Mouse (Mus musculus): ENCODE results near the gene Zfp536. TPM values are rescaled to one million over a fixed set of nuclear protein-coding genes. Genes with fewer than 3 reads are reported as not detected.

Zfp536 gene
- polyA plus RNA-seq, 1 experiment from 2014 or later, result 2.8 TPM

DNA sequence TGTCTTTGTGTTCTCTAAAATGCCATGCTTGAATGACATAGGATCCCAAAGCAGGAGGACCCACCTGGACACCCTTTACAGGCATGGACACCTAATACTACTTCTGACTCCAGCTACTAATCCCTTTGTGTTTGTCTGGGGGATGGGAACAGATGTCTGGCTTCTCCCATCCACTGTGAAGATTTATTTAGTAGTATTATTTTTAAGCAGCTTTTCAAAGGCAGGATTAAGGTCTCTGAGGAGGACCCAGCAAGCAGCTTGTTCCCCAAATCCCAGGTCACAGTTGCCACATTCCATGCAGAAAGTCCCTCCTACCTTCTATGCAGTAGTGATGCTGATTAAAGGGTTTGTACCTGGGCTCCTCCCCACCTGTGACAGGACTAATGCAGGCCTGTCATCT lies 347.4 kb downstream of the Zfp536 start:
- no peak for ATAC-seq (replicated peaks; ENCODE audit: insufficient number of reproducible peaks, low FRiP score, low TSS enrichment)
- no peak overlapping the region for H3K4me2 ChIP-seq
- H3K4me1 ChIP-seq (ENCODE audit: control insufficient read depth, insufficient read depth, low read length), result no peaks in the 10 kb centered on the region
- H3K36me3 ChIP-seq (ENCODE audit: control insufficient read depth, insufficient read depth, low read length), result no peaks in the 10 kb centered on the region
- no peaks in the 10 kb centered on the region for H3K27me3 ChIP-seq (ENCODE audit: control insufficient read depth, insufficient read depth, low read length)
- H3K4me3 ChIP-seq (ENCODE audit: low read depth, low read length), result no peak overlapping the region
- no peak overlapping the region for H3K9ac ChIP-seq (ENCODE audit: low read depth, low read length)
- H3K27ac ChIP-seq (ENCODE audit: low read depth, low read length), result no peak overlapping the region
- no peaks in the 10 kb centered on the region for H3K9me3 ChIP-seq (replicated peaks; ENCODE audit: control insufficient read depth, low read length)

DNA sequence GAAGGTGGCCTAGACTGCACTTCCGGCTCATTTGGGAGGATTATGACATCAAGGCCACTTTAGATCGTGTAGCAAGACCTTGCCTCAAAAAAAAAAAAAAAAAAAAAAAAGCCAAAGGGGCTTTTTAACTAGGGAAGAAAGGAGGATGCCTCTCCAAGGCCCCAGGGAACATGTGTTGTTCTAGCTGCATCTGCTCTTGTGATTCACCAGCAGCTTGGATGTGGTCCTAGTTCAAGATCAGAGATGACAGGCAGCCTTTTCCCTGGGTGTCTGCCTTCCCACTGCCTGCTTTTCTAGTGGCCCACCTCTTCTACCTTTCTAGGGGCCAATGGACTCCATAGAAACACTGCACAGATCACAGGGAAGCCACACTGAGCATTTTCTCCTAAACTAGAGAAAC lies 350.5 kb downstream of the Zfp536 start:
- H3K27ac ChIP-seq (ENCODE audit: low read depth, low read length), result no peak overlapping the region
- ATAC-seq (replicated peaks; ENCODE audit: insufficient number of reproducible peaks, low FRiP score, low TSS enrichment), result no peak
- H3K36me3 ChIP-seq (ENCODE audit: control insufficient read depth, insufficient read depth, low read length), result no peaks in the 10 kb centered on the region
- 53% methylated on average over 2 of the region's 2 CpGs for WGBS (ENCODE audit: insufficient replicate concordance)
- no peaks in the 10 kb centered on the region for H3K27me3 ChIP-seq (ENCODE audit: control insufficient read depth, insufficient read depth, low read length)
- H3K9me3 ChIP-seq (replicated peaks; ENCODE audit: control insufficient read depth, low read length), result no peaks in the 10 kb centered on the region
- no peak overlapping the region for H3K4me2 ChIP-seq
- no peaks in the 10 kb centered on the region for H3K4me1 ChIP-seq (ENCODE audit: control insufficient read depth, insufficient read depth, low read length)
- H3K9ac ChIP-seq (ENCODE audit: low read depth, low read length), result no peak overlapping the region
- no peak overlapping the region for H3K4me3 ChIP-seq (ENCODE audit: low read depth, low read length)

Other genes with a start within 250 kb of the Zfp536 start
- 33.8 and 36.9 TPM in 2 replicates for gene Uri1, start 249.9 kb upstream of the Zfp536 start, polyA plus RNA-seq (2014; fragmentation: Nextera tagmentation; extraction: Ambion mirVana)